Mouse (Mus musculus): ENCODE measurements around the gene Mtm1. TPM values are rescaled to one million over a fixed set of nuclear protein-coding genes. Genes with fewer than 3 reads are reported as not detected.
"Not testable (repeated sequence)": the region's sequence is repeated elsewhere in the genome, so short reads cannot be mapped to it uniquely, and the experiment has no call there.

The Mtm1 gene
- total and polyA plus RNA-seq, 2 experiments from 2014 or later, result 3.6 to 4.0 TPM

- DNase-seq (ENCODE audit: low spot score) (peak; percentile 78), ATAC-seq (peak; percentile 72)
- H3K4me1 ChIP-seq (ENCODE audit: insufficient read depth, low read length), result no peaks in the 10 kb centered on the region
- no peaks in the 10 kb centered on the region for H3K36me3 ChIP-seq (ENCODE audit: insufficient read depth, low read length)
- TF ChIP-seq CTCF (IDR thresholded peaks at IDR 0.05; ENCODE audit: low read depth), result peak; percentile 79
- H3K27ac ChIP-seq, result no peak overlapping the region
- no peaks in the 10 kb centered on the region for H3K9me3 ChIP-seq (ENCODE audit: low read length)
- H3K27me3 ChIP-seq (ENCODE audit: insufficient read depth, low read length), result no peaks in the 10 kb centered on the region
- no peak overlapping the region for H3K4me3 ChIP-seq (ENCODE audit: low read length)
- WGBS, result 40% methylated on average over 8 of the region's 8 CpGs
- no peak overlapping the region for H3K9ac ChIP-seq (replicated peaks; ENCODE audit: low read length)
- H3K4me2 ChIP-seq (ENCODE audit: low read depth, low read length), result no peak overlapping the region
Measured at GRCm38 (mm10) chrX:71311229-71311628, 100.7 kb downstream of the Mtm1 start.

- H3K27me3 ChIP-seq (ENCODE audit: insufficient read depth, low read length), result no peaks in the 10 kb centered on the region
- no peak for ATAC-seq
- H3K9me3 ChIP-seq (ENCODE audit: low read length), result no peaks in the 10 kb centered on the region
- no peaks in the 10 kb centered on the region for H3K4me1 ChIP-seq (ENCODE audit: insufficient read depth, low read length)
- H3K36me3 ChIP-seq (ENCODE audit: insufficient read depth, low read length), result no peaks in the 10 kb centered on the region
- no peak overlapping the region for H3K4me2 ChIP-seq (ENCODE audit: low read depth, low read length)
- no peak overlapping the region for H3K4me3 ChIP-seq (ENCODE audit: low read length)
- H3K27ac ChIP-seq, result no peak overlapping the region
- TF ChIP-seq CTCF (IDR thresholded peaks at IDR 0.05; ENCODE audit: low read depth), result no peak
- WGBS, result 87% methylated on average over 5 of the region's 5 CpGs
- no peak for DNase-seq (ENCODE audit: low spot score)
- H3K9ac ChIP-seq (replicated peaks; ENCODE audit: low read length), result no peak overlapping the region
Measured at GRCm38 (mm10) chrX:71314380-71314779, 103.8 kb downstream of the Mtm1 start.

GRCm38 (mm10) chrX:71352033-71352432, 141.5 kb downstream of the Mtm1 start:
- Histone ChIP-seq H3K9me3 (ENCODE audit: low read length) (no peaks in the 10 kb centered on the region), H3K9ac (replicated peaks; ENCODE audit: low read length) (no peak overlapping the region), H3K36me3 (ENCODE audit: insufficient read depth, low read length) (no peaks in the 10 kb centered on the region), H3K4me1 (ENCODE audit: insufficient read depth, low read length) (no peaks in the 10 kb centered on the region), H3K27me3 (ENCODE audit: insufficient read depth, low read length) (no peaks in the 10 kb centered on the region), H3K27ac (no peak overlapping the region), H3K4me3 (ENCODE audit: low read length) (no peak overlapping the region), H3K4me2 (ENCODE audit: low read depth, low read length) (no peak overlapping the region)
- ATAC-seq (no peak), DNase-seq (ENCODE audit: low spot score) (no peak)
- TF ChIP-seq CTCF (IDR thresholded peaks at IDR 0.05; ENCODE audit: low read depth), result no peak
- 81% methylated on average over 1 of the region's 1 CpGs for WGBS

- Histone ChIP-seq H3K27ac (no peak overlapping the region), H3K4me1 (ENCODE audit: insufficient read depth, low read length) (no peaks in the 10 kb centered on the region), H3K4me3 (ENCODE audit: low read length) (no peak overlapping the region), H3K4me2 (ENCODE audit: low read depth, low read length) (no peak overlapping the region), H3K9me3 (ENCODE audit: low read length) (no peaks in the 10 kb centered on the region), H3K27me3 (ENCODE audit: insufficient read depth, low read length) (no peaks in the 10 kb centered on the region), H3K9ac (replicated peaks; ENCODE audit: low read length) (no peak overlapping the region), H3K36me3 (ENCODE audit: insufficient read depth, low read length) (no peaks in the 10 kb centered on the region)
- WGBS, result 66% methylated on average over 1 of the region's 1 CpGs
- ATAC-seq (no peak), DNase-seq (ENCODE audit: low spot score) (no peak)
- TF ChIP-seq CTCF (IDR thresholded peaks at IDR 0.05; ENCODE audit: low read depth), result no peak
Measured at GRCm38 (mm10) chrX:71355331-71355730, 144.8 kb downstream of the Mtm1 start.

GRCm38 (mm10) chrX:71361793-71362192, 151.2 kb downstream of the Mtm1 start:
- not testable (repeated sequence) for H3K27me3 ChIP-seq (ENCODE audit: insufficient read depth, low read length); H3K4me1 ChIP-seq (ENCODE audit: insufficient read depth, low read length); H3K27ac ChIP-seq; ATAC-seq; H3K9me3 ChIP-seq (ENCODE audit: low read length); H3K4me2 ChIP-seq (ENCODE audit: low read depth, low read length); H3K4me3 ChIP-seq (ENCODE audit: low read length); H3K9ac ChIP-seq (replicated peaks; ENCODE audit: low read length); DNase-seq (ENCODE audit: low spot score); H3K36me3 ChIP-seq (ENCODE audit: insufficient read depth, low read length)
- WGBS, result 92% methylated on average over 10 of the region's 10 CpGs

GRCm38 (mm10) chrX:71364062-71364461, 153.5 kb downstream of the Mtm1 start:
- Histone ChIP-seq H3K27ac (no peak overlapping the region), H3K4me2 (ENCODE audit: low read depth, low read length) (peak overlapping the region; percentile 59), H3K9me3 (ENCODE audit: low read length) (no peaks in the 10 kb centered on the region), H3K9ac (replicated peaks; ENCODE audit: low read length) (peak overlapping the region; percentile 70; the same call in 1 of the 2 replicates), H3K27me3 (ENCODE audit: insufficient read depth, low read length) (no peaks in the 10 kb centered on the region), H3K4me1 (ENCODE audit: insufficient read depth, low read length) (no peaks in the 10 kb centered on the region), H3K36me3 (ENCODE audit: insufficient read depth, low read length) (no peaks in the 10 kb centered on the region), H3K4me3 (ENCODE audit: low read length) (peak overlapping the region; percentile 63)
- DNase-seq (ENCODE audit: low spot score) (no peak), ATAC-seq (no peak)
- WGBS, result 71% methylated on average over 5 of the region's 5 CpGs
- no peak for TF ChIP-seq CTCF (IDR thresholded peaks at IDR 0.05; ENCODE audit: low read depth)

- no peaks in the 10 kb centered on the region for H3K36me3 ChIP-seq (ENCODE audit: insufficient read depth, low read length)
- no peaks in the 10 kb centered on the region for H3K27me3 ChIP-seq (ENCODE audit: insufficient read depth, low read length)
- peak within 1 kb of the TSS; percentile 70 for H3K9ac ChIP-seq (replicated peaks; ENCODE audit: low read length)
- H3K9me3 ChIP-seq (ENCODE audit: low read length), result no peaks in the 10 kb centered on the region
- WGBS, result 36% methylated on average over 40 of the region's 47 CpGs
- peak within 1 kb of the TSS; percentile 63 for H3K4me3 ChIP-seq (ENCODE audit: low read length)
- no peaks in the 10 kb centered on the region for H3K4me1 ChIP-seq (ENCODE audit: insufficient read depth, low read length)
- peak; percentile 94 for ATAC-seq
- TF ChIP-seq CTCF (IDR thresholded peaks at IDR 0.05; ENCODE audit: low read depth), result no peak
- peak; percentile 76 for DNase-seq (ENCODE audit: low spot score)
- peak within 1 kb of the TSS; percentile 59 for H3K4me2 ChIP-seq (ENCODE audit: low read depth, low read length)
- H3K27ac ChIP-seq, result peak within 1 kb of the TSS; percentile 82
Measured at GRCm38 (mm10) chrX:71364554-71364991, 154.0 kb downstream of the Mtm1 start, which contains the start of gene Mtmr1. Gene Mtmr1, plus strand, starts transcription at chrX:71364760.
